Mouse (Mus musculus) erythroblast, embryonic 14.5 days (primary cell): ENCODE data around the gene Nfix.

Experiments used
- GATA1 ChIP-seq: IDR thresholded peaks from 2 replicates; pipeline ENCODE4 v1.6.1; 2012; ENCODE audit warnings: low read length, inconsistent platforms, mixed read lengths
- TAL1 ChIP-seq: IDR thresholded peaks from 3 replicates; pipeline ENCODE4 v1.6.1; 2012; ENCODE audit warnings: low read length, inconsistent platforms, mixed read lengths

DNA sequence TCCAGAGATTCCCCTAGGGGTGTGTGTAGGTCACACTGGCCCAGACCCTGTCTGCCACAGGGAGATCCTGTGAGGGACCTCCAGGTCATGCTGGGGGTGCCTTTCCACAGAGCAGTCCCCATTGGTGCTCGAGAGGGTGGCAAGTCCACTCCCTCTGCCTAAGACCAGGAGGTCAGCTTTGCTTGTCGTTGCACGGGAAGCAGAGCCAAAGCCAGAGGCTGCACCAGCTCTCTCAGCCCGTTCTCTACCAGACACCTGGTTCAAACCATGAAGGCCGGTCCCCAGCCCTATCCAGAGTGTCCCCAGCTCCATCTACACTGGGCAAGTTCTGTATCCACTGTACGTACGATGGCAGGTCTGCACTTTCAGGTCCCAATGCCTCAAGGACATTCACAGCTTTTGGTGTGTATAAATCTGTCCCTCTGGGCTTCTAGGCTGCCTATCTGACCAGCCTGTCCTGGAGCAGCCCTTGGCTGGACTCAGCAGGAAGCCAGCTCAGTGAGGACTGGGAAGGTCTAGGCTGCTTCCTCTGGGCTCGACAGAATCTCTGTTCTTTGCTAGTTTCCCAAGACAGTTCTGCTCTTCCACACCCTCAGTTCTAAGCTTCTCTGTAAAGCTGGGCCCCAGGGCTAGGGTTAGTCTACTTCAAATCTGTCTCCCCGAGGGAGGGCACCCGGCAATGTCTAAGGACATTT is 74.8 kb downstream of the Nfix start:
- TF ChIP-seq GATA1 (no peak), TAL1 (no peak)
